Mouse (Mus musculus): ENCODE measurements around the gene Flrt1. TPM values are rescaled to one million over a fixed set of nuclear protein-coding genes. Genes with fewer than 3 reads are reported as not detected.

Gene Flrt1
- polyA plus RNA-seq, 1 experiment from 2014 or later = 12.0 TPM

DNA sequence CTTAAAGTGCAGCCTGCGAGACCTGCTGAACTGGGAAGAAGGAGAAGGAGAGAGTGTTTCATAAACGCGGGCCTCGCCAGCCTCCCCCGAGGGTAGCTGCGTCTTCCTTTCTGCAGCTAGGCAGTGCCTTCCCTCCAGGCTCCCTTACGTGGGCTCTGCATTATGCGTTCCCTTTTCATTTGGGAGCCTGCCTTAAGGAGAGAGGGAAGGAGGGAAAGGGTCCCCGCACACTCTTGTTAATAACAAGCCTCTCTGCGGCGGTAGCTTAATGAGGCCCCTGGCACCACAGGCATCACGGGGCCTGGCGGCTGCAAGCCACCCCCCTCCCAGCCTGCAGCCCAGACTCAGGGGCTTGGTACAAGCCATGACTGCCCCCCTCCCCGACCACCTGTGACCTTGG is 8.0 kb upstream of the Flrt1 start:
- 12% methylated on average over 14 of the region's 14 CpGs for WGBS
- no peaks in the 10 kb centered on the region for H3K9me3 ChIP-seq (replicated peaks; ENCODE audit: control insufficient read depth, low read length, poor library complexity, severe bottlenecking)
- no peaks in the 10 kb centered on the region for H3K36me3 ChIP-seq (ENCODE audit: control insufficient read depth, insufficient read depth, low read length)
- H3K4me1 ChIP-seq (ENCODE audit: control insufficient read depth, insufficient read depth, low read length) = peaks cover 31% of the 10 kb centered on the region
- peak overlapping the region; percentile 5; the same call in 1 of the 2 replicates for H3K9ac ChIP-seq (ENCODE audit: low read depth, low read length)
- ATAC-seq = no peak
- no peaks in the 10 kb centered on the region for H3K27me3 ChIP-seq (ENCODE audit: control insufficient read depth, insufficient read depth, low read depth, low read length)
- peak overlapping the region; percentile 70 for H3K27ac ChIP-seq (ENCODE audit: low read length)
- H3K4me2 ChIP-seq (ENCODE audit: low read length) = no peak overlapping the region
- no peak overlapping the region for H3K4me3 ChIP-seq (ENCODE audit: low read depth, low read length)

DNA sequence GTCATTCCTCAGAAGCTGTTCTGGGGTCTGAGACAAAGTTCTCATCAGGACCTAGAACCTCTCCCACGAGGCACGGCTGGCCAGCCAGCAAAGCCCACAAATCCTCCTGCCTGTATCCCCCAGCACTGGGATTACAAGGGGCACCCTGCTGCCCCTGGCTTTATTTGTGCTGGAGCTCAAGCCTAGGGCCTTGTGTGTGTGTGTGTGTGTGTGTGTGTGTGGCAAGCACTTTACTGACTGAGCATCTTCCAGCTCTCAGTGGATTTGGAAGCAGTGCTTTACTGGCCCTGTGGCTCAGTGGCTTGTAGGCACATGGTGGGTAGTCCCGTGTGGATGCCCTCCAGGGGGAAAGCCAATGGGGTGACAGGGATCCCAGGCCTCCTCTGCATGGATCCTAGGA is 7.1 kb upstream of the Flrt1 start:
- Histone ChIP-seq H3K9ac (ENCODE audit: low read depth, low read length) (no peak overlapping the region), H3K27me3 (ENCODE audit: control insufficient read depth, insufficient read depth, low read depth, low read length) (no peaks in the 10 kb centered on the region), H3K9me3 (replicated peaks; ENCODE audit: control insufficient read depth, low read length, poor library complexity, severe bottlenecking) (no peaks in the 10 kb centered on the region), H3K4me2 (ENCODE audit: low read length) (no peak overlapping the region), H3K36me3 (ENCODE audit: control insufficient read depth, insufficient read depth, low read length) (no peaks in the 10 kb centered on the region), H3K4me1 (ENCODE audit: control insufficient read depth, insufficient read depth, low read length) (peaks cover 31% of the 10 kb centered on the region), H3K27ac (ENCODE audit: low read length) (peak overlapping the region; percentile 70; the same call in 1 of the 2 replicates), H3K4me3 (ENCODE audit: low read depth, low read length) (no peak overlapping the region)
- ATAC-seq = no peak
- WGBS = 23% methylated on average over 3 of the region's 3 CpGs

DNA sequence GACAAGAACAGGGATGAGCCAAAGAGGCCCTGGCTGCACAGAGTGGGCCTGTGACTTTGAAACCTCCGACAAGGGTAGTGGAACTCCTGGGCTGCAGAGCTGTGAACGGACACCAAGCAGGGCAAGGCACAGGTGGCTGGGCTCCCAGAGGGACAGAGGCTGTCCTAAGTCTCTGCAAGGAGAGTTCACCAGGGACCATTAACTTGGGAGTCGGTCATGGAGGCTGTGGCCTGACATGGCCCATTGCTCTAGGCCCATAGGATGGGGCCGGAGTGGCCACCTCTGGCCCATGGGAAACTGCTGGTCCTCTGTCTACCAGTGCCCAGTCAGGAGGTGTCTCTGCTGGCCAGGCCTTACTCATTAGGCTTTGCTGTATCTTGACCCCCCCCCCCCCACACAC is 6.2 kb upstream of the Flrt1 start:
- Histone ChIP-seq H3K27me3 (ENCODE audit: control insufficient read depth, insufficient read depth, low read depth, low read length) (no peaks in the 10 kb centered on the region), H3K4me3 (ENCODE audit: low read depth, low read length) (no peak overlapping the region), H3K9ac (ENCODE audit: low read depth, low read length) (no peak overlapping the region), H3K9me3 (replicated peaks; ENCODE audit: control insufficient read depth, low read length, poor library complexity, severe bottlenecking) (no peaks in the 10 kb centered on the region), H3K4me2 (ENCODE audit: low read length) (no peak overlapping the region), H3K36me3 (ENCODE audit: control insufficient read depth, insufficient read depth, low read length) (no peaks in the 10 kb centered on the region), H3K4me1 (ENCODE audit: control insufficient read depth, insufficient read depth, low read length) (peaks cover 31% of the 10 kb centered on the region), H3K27ac (ENCODE audit: low read length) (no peak overlapping the region)
- 70% methylated on average over 4 of the region's 4 CpGs for WGBS
- no peak for ATAC-seq

DNA sequence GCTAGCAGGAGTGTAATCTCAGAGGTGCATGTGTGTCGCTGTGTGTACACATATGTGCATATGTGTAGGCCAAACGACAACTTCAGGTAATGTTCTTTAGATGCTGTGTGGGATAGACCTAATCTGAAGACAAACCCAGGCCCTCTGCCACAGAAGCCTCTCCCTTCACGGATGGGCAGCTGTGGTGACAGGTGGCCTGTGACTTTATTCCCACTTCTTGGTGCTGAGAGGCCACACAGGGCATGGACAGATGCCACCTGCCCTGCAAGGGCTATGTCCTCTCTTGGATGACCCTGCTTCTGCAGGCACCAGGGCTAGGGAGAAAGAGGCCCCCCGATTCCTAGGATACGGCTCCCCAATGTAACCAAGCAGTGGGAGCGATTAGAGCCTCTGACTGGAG is 5.8 kb upstream of the Flrt1 start:
- Histone ChIP-seq H3K4me1 (ENCODE audit: control insufficient read depth, insufficient read depth, low read length) (peaks cover 31% of the 10 kb centered on the region), H3K36me3 (ENCODE audit: control insufficient read depth, insufficient read depth, low read length) (no peaks in the 10 kb centered on the region), H3K9me3 (replicated peaks; ENCODE audit: control insufficient read depth, low read length, poor library complexity, severe bottlenecking) (no peaks in the 10 kb centered on the region), H3K27me3 (ENCODE audit: control insufficient read depth, insufficient read depth, low read depth, low read length) (no peaks in the 10 kb centered on the region), H3K4me3 (ENCODE audit: low read depth, low read length) (no peak overlapping the region), H3K27ac (ENCODE audit: low read length) (no peak overlapping the region), H3K4me2 (ENCODE audit: low read length) (no peak overlapping the region), H3K9ac (ENCODE audit: low read depth, low read length) (no peak overlapping the region)
- ATAC-seq = no peak
- 73% methylated on average over 6 of the region's 6 CpGs for WGBS

DNA sequence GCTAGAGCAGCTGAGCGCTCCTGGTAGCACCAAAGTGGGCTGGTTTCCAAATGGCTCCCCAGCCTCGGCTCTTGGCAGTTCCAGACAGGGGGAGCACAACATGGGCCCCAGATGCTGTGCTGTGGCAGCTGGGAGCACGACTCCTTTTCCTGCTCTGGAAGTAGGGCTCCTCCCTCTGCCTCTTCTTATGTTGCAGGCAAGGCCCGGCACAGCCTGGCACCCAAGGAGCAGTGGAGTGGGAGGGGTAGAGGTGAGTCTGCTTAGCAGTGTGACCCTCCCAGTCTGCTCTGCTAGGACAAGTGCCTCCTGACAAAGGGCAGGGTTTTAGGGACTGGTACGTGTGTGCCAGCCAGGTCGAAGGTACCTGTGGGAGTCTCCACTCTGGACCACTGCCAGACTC is 5.3 kb upstream of the Flrt1 start:
- no peak for ATAC-seq
- Histone ChIP-seq H3K4me1 (ENCODE audit: control insufficient read depth, insufficient read depth, low read length) (peaks cover 31% of the 10 kb centered on the region), H3K9ac (ENCODE audit: low read depth, low read length) (no peak overlapping the region), H3K9me3 (replicated peaks; ENCODE audit: control insufficient read depth, low read length, poor library complexity, severe bottlenecking) (no peaks in the 10 kb centered on the region), H3K27ac (ENCODE audit: low read length) (no peak overlapping the region), H3K36me3 (ENCODE audit: control insufficient read depth, insufficient read depth, low read length) (no peaks in the 10 kb centered on the region), H3K27me3 (ENCODE audit: control insufficient read depth, insufficient read depth, low read depth, low read length) (no peaks in the 10 kb centered on the region), H3K4me3 (ENCODE audit: low read depth, low read length) (no peak overlapping the region), H3K4me2 (ENCODE audit: low read length) (no peak overlapping the region)
- WGBS = 48% methylated on average over 6 of the region's 6 CpGs

DNA sequence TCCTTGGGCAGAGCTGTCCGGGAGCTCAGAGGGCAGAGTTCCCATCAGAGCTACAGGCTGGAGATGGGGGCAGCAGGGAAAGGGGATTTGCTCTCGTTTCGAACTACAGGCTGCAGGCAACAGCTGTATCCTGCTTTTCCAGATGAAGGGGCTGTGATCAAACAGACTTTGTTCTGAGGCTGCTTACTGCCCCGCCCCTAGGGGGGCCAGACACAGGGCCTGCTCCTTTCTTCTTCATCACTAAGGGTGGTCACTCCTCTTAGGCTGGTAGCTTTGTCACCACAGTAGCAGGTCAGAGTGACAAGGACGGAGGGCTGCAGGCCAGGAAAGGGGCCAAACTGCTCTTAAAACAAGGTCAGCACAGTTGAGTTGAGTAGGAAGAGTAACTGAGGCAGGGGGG is 4.6 kb upstream of the Flrt1 start:
- Histone ChIP-seq H3K27ac (ENCODE audit: low read length) (no peak overlapping the region), H3K9me3 (replicated peaks; ENCODE audit: control insufficient read depth, low read length, poor library complexity, severe bottlenecking) (no peaks in the 10 kb centered on the region), H3K4me3 (ENCODE audit: low read depth, low read length) (no peak overlapping the region), H3K4me1 (ENCODE audit: control insufficient read depth, insufficient read depth, low read length) (peaks cover 28% of the 10 kb centered on the region), H3K9ac (ENCODE audit: low read depth, low read length) (no peak overlapping the region), H3K27me3 (ENCODE audit: control insufficient read depth, insufficient read depth, low read depth, low read length) (no peaks in the 10 kb centered on the region; the same call in 1 of the 2 replicates), H3K4me2 (ENCODE audit: low read length) (no peak overlapping the region), H3K36me3 (ENCODE audit: control insufficient read depth, insufficient read depth, low read length) (no peaks in the 10 kb centered on the region)
- no peak for ATAC-seq
- 13% methylated on average over 5 of the region's 5 CpGs for WGBS

DNA sequence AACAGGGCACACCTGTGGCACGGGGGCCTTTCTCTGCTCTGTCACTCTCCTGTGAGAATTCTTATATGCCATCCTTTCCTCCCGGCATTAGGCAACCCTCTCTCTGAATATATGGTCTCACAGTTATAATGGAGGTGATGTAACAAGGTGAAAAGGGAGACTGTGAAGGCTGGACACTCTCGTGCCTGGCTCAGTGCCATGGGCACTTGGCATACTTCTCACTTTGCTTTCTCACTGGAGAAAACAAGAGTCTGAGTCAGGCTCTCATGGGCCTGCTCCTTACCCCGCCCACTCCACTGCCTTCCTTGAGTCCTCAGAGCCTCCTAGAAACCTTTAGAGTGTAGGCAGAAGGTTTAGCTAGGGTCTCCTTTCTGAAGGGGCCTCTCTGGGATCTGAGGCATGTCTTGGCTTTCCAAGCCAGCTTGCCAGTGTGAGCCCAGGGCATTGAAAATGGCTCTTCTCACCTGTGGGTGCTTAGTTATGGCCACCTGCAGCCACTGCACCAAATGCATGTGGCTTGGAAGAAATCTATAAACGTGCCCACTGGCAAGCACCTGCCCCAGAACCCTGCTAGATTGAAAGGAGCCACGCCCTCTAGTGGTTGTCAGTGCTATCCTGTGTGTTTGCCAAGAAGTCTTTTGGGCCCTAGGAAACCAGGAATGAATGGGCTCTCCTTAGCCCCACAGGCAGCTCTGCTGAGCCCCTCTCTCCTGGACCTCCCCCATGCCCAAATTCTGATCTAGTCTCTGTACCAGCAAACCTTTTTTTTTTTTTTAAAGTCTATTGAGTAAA is 2.8 kb upstream of the Flrt1 start:
- H3K36me3 ChIP-seq (ENCODE audit: control insufficient read depth, insufficient read depth, low read length) = no peaks in the 10 kb centered on the region
- no peak overlapping the region for H3K27ac ChIP-seq (ENCODE audit: low read length)
- H3K9me3 ChIP-seq (replicated peaks; ENCODE audit: control insufficient read depth, low read length, poor library complexity, severe bottlenecking) = no peaks in the 10 kb centered on the region
- H3K9ac ChIP-seq (ENCODE audit: low read depth, low read length) = no peak overlapping the region
- H3K27me3 ChIP-seq (ENCODE audit: control insufficient read depth, insufficient read depth, low read depth, low read length) = peaks cover 3% of the 10 kb centered on the region; the same call in 1 of the 2 replicates
- no peak overlapping the region for H3K4me3 ChIP-seq (ENCODE audit: low read depth, low read length)
- H3K4me1 ChIP-seq (ENCODE audit: control insufficient read depth, insufficient read depth, low read length) = peaks cover 31% of the 10 kb centered on the region
- ATAC-seq = no peak
- H3K4me2 ChIP-seq (ENCODE audit: low read length) = no peak overlapping the region
- 51% methylated on average over 6 of the region's 6 CpGs for WGBS

DNA sequence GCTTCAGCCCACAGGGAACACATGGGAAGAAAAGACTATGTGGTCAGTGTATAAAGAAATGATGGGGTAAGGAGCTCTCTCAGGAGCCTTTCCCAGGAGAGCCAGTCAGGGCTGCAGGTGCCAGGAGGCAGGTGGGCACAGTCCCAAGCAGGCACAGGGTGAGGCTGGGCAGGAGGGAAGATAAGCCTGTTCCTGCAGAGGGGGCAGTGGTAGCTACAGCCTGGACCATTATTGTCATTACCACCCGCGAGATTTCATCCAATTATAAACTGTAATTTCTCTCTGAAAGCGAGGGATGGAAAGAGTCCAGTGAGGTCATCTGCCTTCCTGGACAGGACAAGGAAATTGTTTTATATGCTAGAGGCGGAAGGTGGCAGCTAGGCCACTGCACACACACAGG is 1.6 kb upstream of the Flrt1 start:
- Histone ChIP-seq H3K4me2 (ENCODE audit: low read length) (no peak overlapping the region), H3K9ac (ENCODE audit: low read depth, low read length) (no peak overlapping the region), H3K4me3 (ENCODE audit: low read depth, low read length) (no peak overlapping the region), H3K36me3 (ENCODE audit: control insufficient read depth, insufficient read depth, low read length) (no peaks in the 10 kb centered on the region), H3K9me3 (replicated peaks; ENCODE audit: control insufficient read depth, low read length, poor library complexity, severe bottlenecking) (no peaks in the 10 kb centered on the region), H3K27ac (ENCODE audit: low read length) (no peak overlapping the region), H3K4me1 (ENCODE audit: control insufficient read depth, insufficient read depth, low read length) (peaks cover 27% of the 10 kb centered on the region), H3K27me3 (ENCODE audit: control insufficient read depth, insufficient read depth, low read depth, low read length) (peaks cover 3% of the 10 kb centered on the region; the same call in 1 of the 2 replicates)
- ATAC-seq = no peak
- 86% methylated on average over 4 of the region's 4 CpGs for WGBS

DNA sequence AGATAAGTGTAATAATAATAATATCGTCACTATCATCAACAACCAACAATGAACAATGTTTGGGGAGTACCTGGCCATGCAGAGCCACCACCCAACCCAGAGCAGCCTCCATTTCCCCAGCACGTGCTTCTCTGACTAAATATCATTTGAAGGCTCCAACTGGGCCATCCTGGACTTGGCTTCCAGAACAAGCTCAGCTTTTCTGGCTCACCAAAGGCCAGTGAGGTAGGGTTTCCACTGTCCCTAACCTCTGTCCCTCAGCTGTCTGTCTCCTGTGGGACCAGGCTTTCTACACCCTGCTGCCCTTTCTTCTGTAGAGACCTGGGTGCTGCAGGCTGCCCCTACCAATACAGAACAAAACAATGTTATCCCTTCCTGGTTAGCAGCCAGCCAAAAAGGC is 1.0 kb upstream of the Flrt1 start:
- WGBS = 83% methylated on average over 2 of the region's 2 CpGs
- Histone ChIP-seq H3K9ac (ENCODE audit: low read depth, low read length) (no peak overlapping the region), H3K36me3 (ENCODE audit: control insufficient read depth, insufficient read depth, low read length) (no peaks in the 10 kb centered on the region), H3K4me1 (ENCODE audit: control insufficient read depth, insufficient read depth, low read length) (peaks cover 31% of the 10 kb centered on the region), H3K4me3 (ENCODE audit: low read depth, low read length) (no peak overlapping the region), H3K27me3 (ENCODE audit: control insufficient read depth, insufficient read depth, low read depth, low read length) (peaks cover 3% of the 10 kb centered on the region; the same call in 1 of the 2 replicates), H3K27ac (ENCODE audit: low read length) (no peak overlapping the region), H3K9me3 (replicated peaks; ENCODE audit: control insufficient read depth, low read length, poor library complexity, severe bottlenecking) (no peaks in the 10 kb centered on the region), H3K4me2 (ENCODE audit: low read length) (no peak overlapping the region)
- ATAC-seq = no peak

Measured in midbrain, embryonic 16.5 days (tissue).